Mouse (Mus musculus) A20 (cell line): ENCODE results near the gene Lim2.

Experiments
- DNase-seq: peaks from one replicate; pipeline ENCODE4 v3.0.0-alpha.2; 2011; ENCODE audit warnings: low read depth, low spot score

The Lim2 gene

DNA sequence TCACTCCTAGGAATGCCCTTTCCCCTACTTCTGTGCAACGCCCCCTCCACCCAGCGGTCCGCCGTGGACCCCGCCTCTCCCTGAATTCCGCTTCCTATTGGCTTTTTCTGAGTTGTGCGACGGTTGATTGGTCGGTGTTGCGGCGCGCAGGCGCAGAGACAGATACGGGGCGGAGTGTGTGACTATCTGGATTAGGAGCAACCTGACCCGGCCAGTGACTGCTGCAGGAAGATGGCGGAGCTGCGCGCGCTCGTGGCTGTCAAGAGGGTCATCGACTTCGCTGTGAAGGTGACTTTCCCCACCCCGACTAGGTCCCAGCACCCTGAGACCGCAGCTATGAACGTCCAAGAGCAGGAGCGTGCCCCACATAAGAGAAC lies 16.4 kb downstream of the Lim2 start, which contains the start of the genes Etfb and Gm45233:
Gene Etfb (plus strand): TSS at position 167 of the 377 bp plus-strand sequence.
Gene Gm45233 (plus strand): TSS at position 212 of the 377 bp plus-strand sequence.
- peak; percentile 97 for DNase-seq

DNA sequence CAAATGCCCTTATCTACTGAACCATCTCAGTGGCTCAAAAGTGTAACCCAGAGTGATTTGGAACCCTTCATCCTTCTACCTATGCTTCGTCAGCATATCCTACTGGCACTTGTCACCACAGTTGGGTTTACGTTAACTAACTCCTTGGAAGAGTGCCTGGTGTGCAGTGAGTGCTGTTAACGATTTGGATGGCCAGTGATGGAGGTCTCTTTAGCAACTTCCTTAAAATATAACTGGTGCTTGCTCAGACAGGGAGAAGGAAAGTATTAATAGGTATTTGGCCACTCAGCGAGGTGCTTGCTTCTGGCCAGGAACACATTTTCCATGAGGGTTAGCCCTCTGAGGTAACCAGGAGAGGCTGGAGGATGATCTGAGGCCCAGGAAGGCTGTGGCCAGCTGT lies 20.3 kb downstream of the Lim2 start:
- no peak for DNase-seq

DNA sequence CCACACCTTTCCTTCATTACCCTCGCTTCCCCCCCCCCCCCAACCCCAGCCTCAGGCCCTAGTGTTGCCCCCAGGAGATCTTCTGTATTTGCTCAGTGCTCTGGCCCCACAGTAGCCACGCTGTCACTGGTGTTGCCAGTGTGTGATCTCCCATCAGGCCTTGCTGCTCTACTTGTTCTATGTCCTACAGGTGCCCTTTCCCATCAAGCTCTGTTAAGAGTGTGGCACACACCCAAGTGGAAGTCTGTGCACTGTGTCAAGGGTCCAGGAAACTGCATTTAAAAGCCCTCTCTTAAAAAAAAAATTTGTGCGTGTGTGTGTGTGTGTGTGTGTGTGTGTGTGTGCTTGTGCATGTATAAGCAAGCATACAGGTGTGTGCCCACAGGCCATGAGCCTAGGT lies 20.8 kb downstream of the Lim2 start:
- no peak for DNase-seq

DNA sequence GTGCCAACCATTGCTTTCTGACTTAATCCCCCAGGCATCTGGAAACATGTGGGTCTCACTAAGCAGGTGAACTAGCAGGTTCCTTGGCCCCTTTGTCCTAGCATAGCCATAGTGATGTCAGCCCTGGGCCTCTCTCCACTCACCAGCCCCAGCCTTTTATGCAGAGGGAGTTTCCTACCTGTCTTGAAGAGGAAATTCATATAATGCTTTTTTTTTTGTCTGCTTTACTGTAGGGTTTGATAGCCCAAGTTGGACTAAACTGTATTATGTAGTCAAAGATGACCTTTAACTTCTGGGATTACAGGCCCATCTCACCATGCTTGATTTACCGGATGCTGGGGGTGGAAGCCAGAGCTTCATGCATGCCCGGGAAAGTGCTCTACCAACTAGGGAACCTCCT lies 22.3 kb downstream of the Lim2 start:
- no peak for DNase-seq

DNA sequence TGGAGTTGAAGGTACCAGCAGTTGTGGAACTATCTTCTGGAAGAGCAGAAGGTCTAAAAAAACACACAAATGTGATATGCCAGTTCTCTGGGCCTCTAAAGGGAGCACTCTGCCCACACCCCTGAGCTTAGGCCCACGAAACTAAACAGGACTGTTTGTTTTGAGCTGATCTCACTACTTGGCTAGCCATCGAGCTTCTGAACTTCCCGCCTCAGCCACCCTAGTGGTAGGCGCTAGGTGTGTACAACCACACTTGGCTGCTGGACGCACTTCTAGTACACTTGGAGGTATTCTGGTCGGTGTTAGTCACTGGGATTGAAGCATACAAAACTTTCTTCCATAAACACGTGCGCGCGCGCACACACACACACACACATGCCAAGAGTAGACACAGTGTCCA lies 24.3 kb downstream of the Lim2 start:
- DNase-seq: no peak

DNA sequence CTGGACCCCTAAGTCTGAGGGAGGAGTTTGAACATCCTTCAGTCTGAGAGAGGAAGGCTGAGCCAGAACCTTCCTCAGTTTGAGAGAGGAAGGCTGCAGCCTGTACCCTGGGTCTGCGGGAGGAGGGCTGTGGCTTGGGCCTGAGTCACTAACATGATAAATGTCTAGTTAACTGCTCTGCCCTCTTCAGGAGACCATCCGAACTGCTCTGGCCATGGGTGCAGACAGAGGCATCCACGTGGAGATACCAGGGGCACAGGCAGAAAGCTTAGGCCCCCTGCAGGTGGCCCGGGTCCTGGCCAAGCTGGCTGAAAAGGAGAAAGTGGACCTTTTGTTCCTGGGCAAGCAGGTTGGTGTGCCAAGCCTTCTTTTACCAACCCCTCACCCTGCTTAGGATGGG lies 25.1 kb downstream of the Lim2 start:
- DNase-seq: peak; percentile 30

DNA sequence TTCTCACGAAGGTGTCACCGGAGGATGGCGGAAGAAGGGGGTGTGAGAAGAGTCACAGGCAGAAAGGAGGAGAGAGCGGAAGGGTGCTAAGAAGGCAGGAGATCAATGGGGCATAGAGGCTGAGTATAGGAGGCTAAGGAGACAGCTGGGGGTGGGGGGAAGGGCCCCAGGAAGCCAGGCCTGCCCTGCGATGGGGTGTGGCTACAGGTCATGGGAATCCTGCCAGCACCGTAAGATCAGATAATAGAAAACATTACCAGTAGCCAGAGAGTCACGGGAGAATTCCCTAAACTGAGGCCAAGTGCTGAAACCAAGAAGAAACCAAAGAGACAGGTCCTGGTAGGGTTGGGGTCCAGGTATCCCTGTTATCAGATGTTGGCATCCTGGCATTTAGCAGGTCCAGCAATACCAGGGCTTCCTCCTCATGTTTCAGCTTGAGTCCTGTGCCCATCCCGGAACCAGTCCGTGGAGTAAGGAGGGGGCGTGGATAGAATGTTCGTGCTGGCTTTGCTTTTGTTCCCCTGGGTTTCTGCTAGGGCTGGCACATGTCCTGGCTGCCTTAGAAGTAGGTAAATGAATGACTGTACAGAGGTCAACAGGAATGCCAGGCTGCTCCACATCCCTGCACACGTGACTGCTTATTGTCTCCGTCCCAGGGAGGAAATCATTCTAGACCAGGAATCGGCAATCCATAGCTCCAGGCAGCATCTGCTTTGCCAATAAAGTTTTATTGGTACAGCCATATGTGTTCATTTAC lies 26.3 kb downstream of the Lim2 start:
- DNase-seq: no peak

DNA sequence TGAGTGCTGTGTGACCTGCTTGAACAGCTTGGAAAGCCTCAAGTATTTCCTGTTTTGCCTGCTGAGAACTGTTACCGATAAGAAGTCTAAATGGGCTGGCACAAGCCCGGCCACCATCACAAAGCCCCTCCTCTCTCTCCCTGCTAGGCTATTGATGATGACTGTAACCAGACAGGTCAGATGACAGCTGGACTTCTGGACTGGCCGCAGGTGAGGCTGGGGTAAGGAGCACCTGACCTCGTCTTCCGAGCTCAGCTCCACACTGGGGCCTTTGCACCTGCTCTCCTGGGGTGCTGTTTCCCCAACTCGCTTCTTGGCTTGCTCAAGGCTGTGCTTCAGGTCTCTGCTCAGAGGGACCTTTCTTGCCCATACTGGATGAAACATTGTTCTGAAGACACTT lies 26.9 kb downstream of the Lim2 start:
- DNase-seq: no peak

DNA sequence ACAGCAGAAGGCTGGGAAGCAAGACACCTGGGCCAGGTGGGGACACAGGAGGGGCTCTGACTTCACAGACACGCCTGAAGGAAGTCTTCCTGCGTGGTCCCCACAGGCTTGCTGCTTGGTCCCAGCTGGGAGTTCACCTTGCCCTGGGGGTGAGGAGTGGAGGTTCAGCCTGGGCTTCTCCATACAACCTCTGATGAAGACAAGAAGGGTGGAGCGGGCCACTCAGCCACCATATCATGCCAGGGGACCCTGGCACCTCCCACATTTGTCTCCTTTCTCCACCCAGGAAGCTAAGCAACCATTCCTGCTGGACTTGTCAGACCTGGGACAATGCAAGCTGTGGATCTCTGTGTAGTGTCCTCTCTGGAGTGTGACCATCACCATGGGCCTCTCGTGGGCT lies 35.4 kb downstream of the Lim2 start, which contains the start of gene Vsig10l:
Gene Vsig10l (plus strand): TSS at position 301 of the 400 bp plus-strand sequence.
- no peak for DNase-seq

DNA sequence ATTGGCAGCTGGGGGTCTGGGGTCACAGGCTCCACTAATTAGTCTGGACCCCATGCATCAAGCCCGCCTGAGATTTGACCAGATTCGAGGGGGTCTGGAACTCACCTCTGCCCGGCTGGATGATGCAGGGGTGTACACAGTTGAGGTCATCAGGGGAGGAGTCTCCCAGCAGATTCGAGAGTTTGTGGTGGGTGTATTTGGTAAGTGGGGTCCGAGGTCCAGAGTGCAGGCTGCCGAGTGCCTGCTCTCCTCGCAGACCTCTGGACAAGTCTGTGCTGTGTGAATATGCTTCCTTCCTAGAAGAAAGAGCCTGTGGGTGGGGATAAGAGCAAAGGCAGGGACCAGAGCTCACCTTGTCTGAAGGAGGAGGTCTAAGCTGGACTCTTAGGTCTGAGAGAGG lies 36.5 kb downstream of the Lim2 start:
- no peak for DNase-seq

DNA sequence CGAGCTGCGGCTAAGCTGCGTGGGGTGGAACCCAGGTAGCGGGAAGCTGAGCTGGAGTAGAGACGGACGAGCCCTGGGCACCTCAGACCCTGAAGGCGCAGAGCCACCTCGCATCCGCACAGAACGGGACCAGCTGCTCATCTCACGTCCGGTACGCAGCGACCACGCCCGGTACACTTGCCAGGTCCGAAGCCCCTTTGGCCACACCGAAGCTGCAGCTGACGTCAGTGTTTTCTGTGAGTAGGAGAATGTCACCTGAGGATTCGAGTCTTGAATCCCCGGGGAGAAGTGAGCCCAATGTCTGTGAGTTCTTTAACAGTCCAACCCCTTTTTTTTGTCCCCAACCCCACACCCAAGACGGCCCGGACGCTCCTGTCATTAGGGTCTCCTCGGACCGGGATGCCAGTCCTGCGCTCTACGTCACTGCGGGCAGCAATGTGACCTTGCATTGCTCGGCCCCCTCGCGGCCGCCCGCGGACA lies 37.4 kb downstream of the Lim2 start:
- DNase-seq: no peak

DNA sequence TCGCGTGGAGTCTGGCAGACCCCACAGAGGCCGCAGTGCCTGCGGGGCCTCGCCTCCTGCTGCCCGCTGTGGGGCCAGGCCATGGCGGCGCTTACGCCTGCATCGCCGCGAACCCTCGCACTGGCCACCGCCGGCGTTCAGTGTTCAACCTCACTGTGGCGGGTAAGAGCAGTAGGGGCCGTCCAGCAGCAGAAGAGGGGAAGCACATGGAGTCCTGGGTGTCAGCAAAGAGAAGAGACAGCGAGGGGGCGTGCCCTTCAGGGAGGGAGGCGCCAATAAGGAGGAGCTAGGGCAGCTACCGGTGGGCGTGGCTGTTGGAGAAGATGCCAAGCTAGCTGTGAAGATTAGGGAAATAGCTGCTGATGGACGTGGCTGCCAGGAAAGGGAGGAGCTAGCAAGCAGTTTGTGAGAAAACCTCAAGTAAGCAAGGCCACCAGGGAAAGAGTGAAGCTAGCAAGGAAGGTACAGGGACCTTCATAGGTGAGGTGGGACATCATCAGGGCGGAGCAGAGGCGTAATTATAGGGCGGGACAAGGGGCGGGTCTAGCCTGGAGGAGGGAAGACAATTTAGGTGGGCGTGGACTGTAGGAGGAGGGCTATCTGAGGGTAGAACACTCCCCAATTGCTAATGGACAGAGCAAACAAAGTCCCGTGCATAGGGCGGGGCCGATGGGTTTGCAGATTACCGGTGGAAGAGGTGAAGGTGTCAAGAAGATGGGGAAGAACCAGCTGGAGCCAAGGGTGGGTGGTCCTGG lies 38.1 kb downstream of the Lim2 start:
- peak; percentile 98 for DNase-seq

DNA sequence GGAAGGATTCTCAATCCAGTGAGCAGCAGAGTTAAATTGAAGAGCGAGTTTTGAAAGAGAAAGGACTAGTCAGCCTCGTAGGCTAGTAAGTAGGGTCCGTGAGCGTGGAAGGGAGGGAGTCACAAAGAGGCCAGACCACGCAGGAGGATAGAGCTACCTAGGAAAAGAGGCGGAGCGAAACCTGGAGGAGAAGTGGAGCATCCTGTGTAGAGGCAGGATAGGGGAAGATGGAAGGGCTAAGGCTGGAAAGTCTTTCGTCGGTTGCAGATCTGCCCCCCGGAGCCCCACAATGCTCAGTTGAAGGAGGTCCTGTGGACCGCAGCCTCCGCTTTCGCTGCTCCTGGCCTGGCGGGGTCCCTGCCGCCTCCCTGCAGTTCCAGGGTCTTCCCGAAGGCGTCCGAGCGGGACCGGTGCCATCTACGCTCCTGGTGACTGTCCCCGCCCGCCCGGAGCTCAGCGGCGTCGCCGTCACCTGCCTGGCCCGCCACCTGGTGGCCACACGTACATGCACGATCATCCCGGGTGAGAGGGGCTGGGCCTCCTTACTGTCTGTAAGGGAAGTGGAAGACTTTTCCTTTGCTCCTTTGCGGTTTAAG lies 38.7 kb downstream of the Lim2 start:
- DNase-seq: peak; percentile 86

DNA sequence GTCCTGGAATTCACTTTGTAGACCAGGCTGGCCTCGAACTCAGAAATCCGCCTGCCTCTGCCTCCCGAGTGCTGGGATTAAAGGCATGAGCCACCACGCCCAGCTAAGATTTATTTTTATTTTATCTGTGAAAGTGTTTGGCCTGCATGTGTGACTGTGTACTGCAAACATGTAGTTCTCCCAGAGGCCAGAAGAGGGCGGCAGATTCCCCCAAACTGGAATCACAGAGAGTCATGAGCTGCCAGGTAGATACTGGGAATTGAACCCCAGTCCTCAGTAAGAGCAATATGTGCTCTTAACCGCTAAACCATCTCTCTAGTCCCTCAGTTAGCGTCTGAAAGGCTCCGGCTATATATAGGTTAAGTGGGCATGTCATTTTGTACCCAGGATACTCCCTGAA lies 42.9 kb downstream of the Lim2 start:
- DNase-seq: peak; percentile 65

DNA sequence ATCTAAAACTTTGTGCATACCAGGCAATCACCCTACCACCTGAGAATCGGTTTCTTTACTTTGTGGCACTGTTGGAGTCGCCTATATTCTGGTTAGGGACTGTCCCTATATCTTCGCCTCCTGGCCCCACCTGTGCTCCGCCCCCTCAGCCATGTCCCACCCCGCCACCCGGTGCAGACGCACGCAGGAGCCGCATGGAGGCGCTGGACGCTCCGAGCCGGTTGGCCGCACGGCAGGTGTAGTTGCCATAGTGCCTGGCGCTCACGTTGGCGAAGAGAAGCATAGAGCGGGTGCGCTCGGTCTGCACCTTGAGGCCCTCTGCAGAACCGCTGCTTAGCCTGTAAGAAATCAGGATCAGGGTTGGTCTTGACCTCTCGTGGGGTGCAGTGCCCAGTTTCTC lies 48.2 kb downstream of the Lim2 start:
- peak; percentile 88 for DNase-seq

DNA sequence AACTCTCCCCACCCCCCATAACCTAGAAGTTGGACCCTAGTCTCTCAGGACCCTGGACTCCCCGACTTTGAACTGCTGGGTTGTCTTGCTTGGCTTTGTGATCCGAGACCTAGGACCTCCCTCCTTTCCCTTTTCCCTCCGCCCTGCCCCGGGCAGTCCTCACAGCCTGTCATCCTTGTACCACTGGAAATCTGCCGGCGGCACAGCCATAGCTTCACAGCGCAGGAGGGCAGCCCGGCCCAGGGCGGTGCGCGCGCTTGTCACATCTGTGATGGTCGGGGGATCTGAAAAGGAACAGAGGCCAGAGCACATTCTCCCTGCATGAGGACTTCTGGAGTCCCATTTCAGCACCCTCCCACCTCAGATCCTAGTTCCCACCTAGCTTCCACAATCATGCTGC lies 48.9 kb downstream of the Lim2 start:
- DNase-seq: no peak

DNA sequence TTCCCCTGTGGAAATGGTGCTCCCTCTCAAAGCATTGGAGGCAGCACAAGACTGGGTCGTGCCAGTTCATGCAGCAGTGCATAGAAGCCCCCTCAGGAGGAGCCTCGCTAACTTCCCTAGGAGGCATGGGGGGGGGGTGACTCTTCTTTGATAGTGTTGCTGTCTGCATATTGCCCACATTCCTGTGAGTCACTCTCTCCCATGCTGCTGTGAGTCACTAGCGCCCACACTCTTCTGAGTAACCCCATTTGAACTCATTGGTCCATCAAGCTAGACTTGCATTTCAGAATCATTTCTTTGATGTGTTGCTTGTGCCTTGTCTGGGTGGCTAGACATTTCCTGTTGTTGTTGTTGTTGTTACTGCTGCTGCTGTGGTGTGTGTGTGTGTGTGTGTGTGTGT lies 53.7 kb downstream of the Lim2 start:
- no peak for DNase-seq

DNA sequence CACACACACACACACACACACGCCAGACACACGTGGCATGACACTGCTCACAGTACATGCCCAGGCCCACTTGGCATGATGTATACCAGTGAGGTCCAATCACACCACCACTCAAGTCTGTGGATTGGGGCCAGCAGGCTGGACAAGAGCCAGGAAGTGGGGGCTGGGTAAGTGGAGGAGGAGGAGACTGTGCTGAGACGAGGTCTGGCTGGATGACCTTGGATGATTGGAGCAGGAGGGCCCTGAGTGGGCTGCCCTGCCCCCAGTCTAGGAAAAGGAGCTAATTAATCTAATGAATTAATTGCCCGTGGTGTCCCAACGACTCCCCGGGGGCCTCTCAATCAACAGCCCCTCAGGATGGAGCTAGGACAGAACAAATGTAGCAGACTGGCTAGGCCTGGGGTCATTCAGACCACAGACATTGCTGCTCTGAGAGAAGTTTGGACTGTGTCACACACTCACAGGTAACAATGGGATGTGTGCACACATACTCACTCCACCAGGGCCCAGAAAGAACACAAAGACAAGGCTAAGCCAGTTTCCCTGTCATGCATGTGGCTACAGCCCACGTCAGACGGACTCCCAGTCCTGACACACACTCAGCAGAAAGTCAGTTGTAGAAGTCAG lies 54.7 kb downstream of the Lim2 start:
- no peak for DNase-seq

DNA sequence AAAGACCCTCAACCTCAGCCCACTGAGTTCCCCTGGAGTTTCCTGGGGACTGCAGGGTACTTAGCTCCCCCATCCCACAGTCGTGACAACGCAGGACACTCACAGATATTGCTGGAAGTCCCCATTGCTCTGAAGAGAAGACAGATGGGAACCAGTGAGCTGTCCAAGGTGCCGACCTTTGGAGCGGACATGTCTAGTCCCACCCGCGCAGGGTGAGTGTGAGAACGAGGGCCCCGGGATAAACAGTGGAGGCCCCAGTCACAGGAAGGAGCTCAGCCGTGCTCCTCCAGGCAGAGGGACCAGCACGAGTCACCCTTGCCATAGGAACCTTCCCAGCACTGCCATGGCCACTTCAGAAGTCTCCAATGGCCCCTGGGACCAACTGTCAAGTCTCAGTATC lies 55.8 kb downstream of the Lim2 start:
- no peak for DNase-seq
